Mouse (Mus musculus): ENCODE data around the gene Gclm.

The Gclm gene

GRCm38 (mm10) chr3:122308981-122309380 lies 63.6 kb downstream of the Gclm start:
- no peaks in the 10 kb centered on the region for H3K27me3 ChIP-seq (ENCODE audit: insufficient read depth, low read length)
- H3K9me3 ChIP-seq (ENCODE audit: low read length), result no peaks in the 10 kb centered on the region; the same call in 1 of the 2 replicates
- TF ChIP-seq CTCF (conservative IDR thresholded peaks at IDR 0.05; ENCODE audit: low read length), result no peak
- TF ChIP-seq POU5F1 (IDR thresholded peaks at IDR 0.05; ENCODE audit: borderline replicate concordance, low read length), result 0 out of 2 replicates have a peak, but pooled peaks have one; percentile 30
- no peak overlapping the region for H3K4me3 ChIP-seq (replicated peaks; ENCODE audit: low read length)
- peaks cover 37% of the 10 kb centered on the region for H3K4me1 ChIP-seq (replicated peaks; ENCODE audit: low read depth, low read length)
- no peaks in the 10 kb centered on the region for H3K36me3 ChIP-seq (ENCODE audit: insufficient read depth, low read length)

DNA sequence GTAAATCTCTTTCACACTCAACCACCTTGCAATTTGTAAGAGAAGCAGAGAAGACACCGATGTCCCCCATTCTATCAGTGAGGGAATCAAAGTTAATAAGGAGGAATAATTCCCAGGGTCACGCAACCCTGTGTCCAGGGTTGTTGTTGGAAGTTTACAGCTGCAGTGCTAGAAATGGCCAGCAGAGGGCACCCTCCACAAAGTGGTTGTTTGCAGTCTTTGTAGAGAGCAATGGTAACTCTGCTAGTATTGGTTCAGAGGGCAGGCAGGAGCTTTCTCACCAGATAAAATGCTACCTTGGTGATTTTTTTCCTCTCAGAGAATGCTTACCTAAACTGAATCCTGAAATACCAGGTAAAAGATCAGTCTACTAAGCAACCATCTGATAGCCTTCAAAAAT lies 66.7 kb downstream of the Gclm start:
- Histone ChIP-seq H3K36me3 (ENCODE audit: insufficient read depth, low read length) (no peaks in the 10 kb centered on the region), H3K9me3 (ENCODE audit: low read length) (no peaks in the 10 kb centered on the region; the same call in 1 of the 2 replicates), H3K4me1 (replicated peaks; ENCODE audit: low read depth, low read length) (peaks cover 51% of the 10 kb centered on the region), H3K27me3 (ENCODE audit: insufficient read depth, low read length) (0 out of 2 replicates have a peak, but pooled peaks cover 5% of the 10 kb centered on the region), H3K4me3 (replicated peaks; ENCODE audit: low read length) (no peak overlapping the region)
- peak; percentile 70 for TF ChIP-seq CTCF (conservative IDR thresholded peaks at IDR 0.05; ENCODE audit: low read length)
- TF ChIP-seq POU5F1 (IDR thresholded peaks at IDR 0.05; ENCODE audit: borderline replicate concordance, low read length), result no peak

- Histone ChIP-seq H3K27me3 (ENCODE audit: insufficient read depth, low read length) (0 out of 2 replicates have a peak, but pooled peaks cover 8% of the 10 kb centered on the region), H3K36me3 (ENCODE audit: insufficient read depth, low read length) (no peaks in the 10 kb centered on the region), H3K9me3 (ENCODE audit: low read length) (no peaks in the 10 kb centered on the region; the same call in 1 of the 2 replicates), H3K4me3 (replicated peaks; ENCODE audit: low read length) (no peak overlapping the region), H3K4me1 (replicated peaks; ENCODE audit: low read depth, low read length) (peaks cover 52% of the 10 kb centered on the region)
- no peak for TF ChIP-seq POU5F1 (IDR thresholded peaks at IDR 0.05; ENCODE audit: borderline replicate concordance, low read length)
- no peak for TF ChIP-seq CTCF (conservative IDR thresholded peaks at IDR 0.05; ENCODE audit: low read length)
- no peak for TF ChIP-seq NANOG (IDR thresholded peaks at IDR 0.05; ENCODE audit: borderline replicate concordance, low read length)
These were observed 67.7 kb downstream of the Gclm start for GRCm38 (mm10) chr3:122312936-122313629.

- TF ChIP-seq NANOG (IDR thresholded peaks at IDR 0.05; ENCODE audit: borderline replicate concordance, low read length), result no peak
- TF ChIP-seq POU5F1 (IDR thresholded peaks at IDR 0.05; ENCODE audit: borderline replicate concordance, low read length), result no peak
- no peak for TF ChIP-seq CTCF (conservative IDR thresholded peaks at IDR 0.05; ENCODE audit: low read length)
- no peaks in the 10 kb centered on the region for H3K36me3 ChIP-seq (ENCODE audit: insufficient read depth, low read length)
- H3K4me1 ChIP-seq (replicated peaks; ENCODE audit: low read depth, low read length), result peaks cover 48% of the 10 kb centered on the region
- H3K27me3 ChIP-seq (ENCODE audit: insufficient read depth, low read length), result 0 out of 2 replicates have a peak, but pooled peaks cover 8% of the 10 kb centered on the region
- H3K4me3 ChIP-seq (replicated peaks; ENCODE audit: low read length), result no peak overlapping the region
- H3K9me3 ChIP-seq (ENCODE audit: low read length), result no peaks in the 10 kb centered on the region
These were observed 68.6 kb downstream of the Gclm start for GRCm38 (mm10) chr3:122313936-122314335.

DNA sequence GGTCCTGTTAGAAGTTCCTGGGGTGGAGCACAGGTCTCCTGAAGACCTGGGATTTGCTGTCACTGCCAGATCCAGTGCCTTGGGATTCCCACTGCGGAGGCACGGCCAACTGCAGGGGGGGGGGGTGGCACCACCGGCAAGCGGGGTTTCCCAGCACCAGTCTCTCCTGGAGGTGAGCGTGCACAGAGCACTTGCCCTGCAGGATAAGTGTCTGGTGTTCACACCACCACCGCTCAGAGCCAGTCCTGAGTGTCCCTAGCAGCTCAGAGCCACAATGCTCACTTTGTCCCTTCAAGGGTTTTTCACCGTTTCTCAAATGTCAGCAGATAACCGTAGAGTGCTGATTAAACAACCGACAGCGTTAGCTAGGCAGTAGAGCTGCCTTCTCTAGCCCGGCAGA lies 71.3 kb downstream of the Gclm start:
- no peak for TF ChIP-seq POU5F1 (IDR thresholded peaks at IDR 0.05; ENCODE audit: borderline replicate concordance, low read length)
- TF ChIP-seq CTCF (conservative IDR thresholded peaks at IDR 0.05; ENCODE audit: low read length), result no peak
- no peak for TF ChIP-seq NANOG (IDR thresholded peaks at IDR 0.05; ENCODE audit: borderline replicate concordance, low read length)
- Histone ChIP-seq H3K4me3 (replicated peaks; ENCODE audit: low read length) (peak overlapping the region; percentile 37; the same call in 1 of the 2 replicates), H3K36me3 (ENCODE audit: insufficient read depth, low read length) (no peaks in the 10 kb centered on the region), H3K9me3 (ENCODE audit: low read length) (no peaks in the 10 kb centered on the region), H3K27me3 (ENCODE audit: insufficient read depth, low read length) (peaks cover 16% of the 10 kb centered on the region; the same call in 1 of the 2 replicates), H3K4me1 (replicated peaks; ENCODE audit: low read depth, low read length) (peaks cover 28% of the 10 kb centered on the region)

GRCm38 (mm10) chr3:122317339-122317738 lies 72.0 kb downstream of the Gclm start:
- Histone ChIP-seq H3K4me3 (replicated peaks; ENCODE audit: low read length) (no peak overlapping the region), H3K4me1 (replicated peaks; ENCODE audit: low read depth, low read length) (peaks cover 24% of the 10 kb centered on the region), H3K27me3 (ENCODE audit: insufficient read depth, low read length) (peaks cover 16% of the 10 kb centered on the region; the same call in 1 of the 2 replicates), H3K9me3 (ENCODE audit: low read length) (no peaks in the 10 kb centered on the region), H3K36me3 (ENCODE audit: insufficient read depth, low read length) (no peaks in the 10 kb centered on the region)
- TF ChIP-seq CTCF (conservative IDR thresholded peaks at IDR 0.05; ENCODE audit: low read length) (no peak), POU5F1 (IDR thresholded peaks at IDR 0.05; ENCODE audit: borderline replicate concordance, low read length) (no peak), NANOG (IDR thresholded peaks at IDR 0.05; ENCODE audit: borderline replicate concordance, low read length) (no peak)
